Mouse (Mus musculus): ENCODE measurements at regions not wholly inside any gene's neighbourhood (a gene's known extent, or its start where the extent isn't known, plus 50 kb on each side); places are given as distances from the start of the nearest gene placed in this dataset.

DNA sequence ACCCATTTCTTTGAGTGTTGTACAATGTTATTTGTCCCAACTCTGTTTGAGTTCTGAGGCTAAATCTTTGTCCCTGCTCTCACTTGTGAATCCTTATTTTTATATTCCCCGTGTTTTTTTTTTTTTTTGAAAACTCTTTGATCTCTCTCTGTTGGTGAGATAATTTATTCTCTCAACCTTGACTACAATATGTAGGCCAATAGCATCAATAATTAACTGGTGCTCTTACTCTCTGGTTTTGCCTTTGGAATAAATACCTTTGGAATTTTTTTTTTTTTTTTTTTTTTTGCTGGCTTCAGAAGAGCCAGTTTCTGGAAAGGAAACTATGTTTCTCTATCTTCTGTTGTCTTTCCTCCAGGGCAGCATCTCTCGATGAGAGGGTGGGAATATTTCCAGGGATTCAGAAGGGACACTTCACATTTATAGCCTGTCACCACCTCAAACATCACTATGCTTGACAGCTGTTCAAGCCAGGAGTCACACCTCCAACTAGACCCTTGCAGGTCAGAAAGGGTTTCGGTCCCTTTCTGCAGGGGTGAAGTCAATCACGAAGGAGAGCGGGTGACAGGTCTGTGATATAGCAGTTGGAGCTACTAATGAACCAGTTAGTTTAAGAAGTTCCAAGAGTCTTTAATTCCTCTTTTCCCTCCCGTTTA, 330.9 kb upstream of the Fam241a start:
- H3K27me3 ChIP-seq (ENCODE audit: control insufficient read depth, insufficient read depth, low read length) = no peaks in the 10 kb centered on the region
- 65% methylated on average over 6 of the region's 6 CpGs for WGBS
- no peak overlapping the region for H3K4me3 ChIP-seq (ENCODE audit: low read depth, low read length)
- no peak overlapping the region for H3K27ac ChIP-seq (ENCODE audit: low read depth, low read length)
- no peak overlapping the region for H3K4me2 ChIP-seq (replicated peaks; ENCODE audit: low read depth, low read length)
- H3K4me1 ChIP-seq (replicated peaks; ENCODE audit: control insufficient read depth, insufficient read depth, low read length) = no peaks in the 10 kb centered on the region
- no peaks in the 10 kb centered on the region for H3K9me3 ChIP-seq (ENCODE audit: control insufficient read depth, low read length)
- DNase-seq (ENCODE audit: low spot score) (no peak), ATAC-seq (ENCODE audit: low FRiP score) (no peak)
- no peaks in the 10 kb centered on the region for H3K36me3 ChIP-seq (ENCODE audit: control insufficient read depth, insufficient read depth, low read length)
- H3K9ac ChIP-seq (ENCODE audit: low read depth, low read length) = no peak overlapping the region

DNA sequence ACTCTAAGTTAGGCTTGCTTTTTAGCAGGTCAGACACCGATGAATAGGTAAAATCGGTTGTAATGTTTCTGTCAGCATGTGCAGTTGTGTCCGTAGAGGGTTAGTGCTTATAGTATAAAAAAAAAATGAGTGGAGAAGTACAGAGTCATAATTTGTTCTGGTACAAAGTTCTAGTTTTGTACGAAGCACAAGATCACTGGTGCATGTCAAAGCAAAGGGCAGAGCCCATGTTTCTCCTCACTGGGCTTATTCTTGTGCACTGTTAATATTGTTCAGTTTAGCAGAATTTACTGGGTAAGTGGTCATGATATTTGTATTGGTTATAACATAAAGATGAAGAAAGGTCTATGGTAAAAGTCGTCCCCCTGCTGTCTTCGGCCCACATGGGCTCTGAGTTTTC, 330.4 kb upstream of the Fam241a start:
- ATAC-seq (ENCODE audit: low FRiP score) = no peak
- Histone ChIP-seq H3K27ac (ENCODE audit: low read depth, low read length) (no peak overlapping the region), H3K27me3 (ENCODE audit: control insufficient read depth, insufficient read depth, low read length) (no peaks in the 10 kb centered on the region), H3K36me3 (ENCODE audit: control insufficient read depth, insufficient read depth, low read length) (no peaks in the 10 kb centered on the region), H3K4me2 (replicated peaks; ENCODE audit: low read depth, low read length) (no peak overlapping the region), H3K4me3 (ENCODE audit: low read depth, low read length) (no peak overlapping the region), H3K4me1 (replicated peaks; ENCODE audit: control insufficient read depth, insufficient read depth, low read length) (no peaks in the 10 kb centered on the region), H3K9ac (ENCODE audit: low read depth, low read length) (no peak overlapping the region), H3K9me3 (ENCODE audit: control insufficient read depth, low read length) (no peaks in the 10 kb centered on the region)
- WGBS = 89% methylated on average over 6 of the region's 6 CpGs
- DNase-seq (ENCODE audit: low spot score) = no peak

DNA sequence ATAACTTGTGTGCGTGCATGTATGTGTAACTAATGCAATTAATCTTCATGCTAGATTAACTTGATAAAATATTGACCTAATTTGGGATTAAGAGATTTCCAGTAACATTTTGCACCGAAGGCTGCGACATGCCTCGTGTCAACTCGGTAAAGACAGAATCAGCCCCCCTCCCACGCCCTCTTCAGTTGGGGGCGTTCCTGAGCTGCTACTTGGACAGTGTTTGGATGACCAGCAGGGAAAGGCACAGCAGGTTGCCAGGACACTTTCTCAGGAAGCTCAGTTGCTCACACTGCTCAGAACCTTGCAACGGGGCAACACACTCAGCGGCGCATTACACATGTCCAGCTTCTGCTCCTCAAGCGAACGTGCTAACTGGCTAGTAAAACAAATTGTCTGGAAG, 326.2 kb upstream of the Fam241a start:
- H3K4me1 ChIP-seq (replicated peaks; ENCODE audit: control insufficient read depth, insufficient read depth, low read length) = no peaks in the 10 kb centered on the region
- H3K4me3 ChIP-seq (ENCODE audit: low read depth, low read length) = no peak overlapping the region
- peak; percentile 38 for DNase-seq (ENCODE audit: low spot score)
- no peak overlapping the region for H3K27ac ChIP-seq (ENCODE audit: low read depth, low read length)
- 22% methylated on average over 12 of the region's 12 CpGs for WGBS
- H3K9me3 ChIP-seq (ENCODE audit: control insufficient read depth, low read length) = no peaks in the 10 kb centered on the region
- ATAC-seq (ENCODE audit: low FRiP score) = 0 out of 2 replicates have a peak, but pooled peaks have one; percentile 38
- H3K4me2 ChIP-seq (replicated peaks; ENCODE audit: low read depth, low read length) = no peak overlapping the region
- H3K27me3 ChIP-seq (ENCODE audit: control insufficient read depth, insufficient read depth, low read length) = no peaks in the 10 kb centered on the region
- H3K9ac ChIP-seq (ENCODE audit: low read depth, low read length) = no peak overlapping the region
- H3K36me3 ChIP-seq (ENCODE audit: control insufficient read depth, insufficient read depth, low read length) = no peaks in the 10 kb centered on the region

DNA sequence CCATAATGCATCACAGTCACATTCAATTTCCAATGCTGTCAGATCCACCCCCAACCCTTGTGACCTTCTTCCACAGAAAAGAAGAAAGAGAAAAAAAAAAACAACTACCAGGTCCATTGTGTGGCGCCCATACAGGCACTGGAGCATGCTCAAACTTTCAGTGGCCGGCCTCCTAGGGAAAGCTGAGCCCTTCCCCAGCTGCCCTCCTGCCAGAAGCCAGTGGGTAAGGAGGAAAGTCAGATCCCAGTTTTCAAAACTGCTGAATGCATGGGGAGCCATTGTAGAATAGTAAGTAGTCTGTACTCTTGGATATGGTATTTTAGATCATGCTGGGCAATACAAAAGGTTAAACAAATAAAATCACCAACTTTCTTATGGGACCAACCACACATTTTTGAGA, 325.5 kb upstream of the Fam241a start:
- Histone ChIP-seq H3K27ac (ENCODE audit: low read depth, low read length) (no peak overlapping the region), H3K4me3 (ENCODE audit: low read depth, low read length) (no peak overlapping the region), H3K36me3 (ENCODE audit: control insufficient read depth, insufficient read depth, low read length) (no peaks in the 10 kb centered on the region), H3K9me3 (ENCODE audit: control insufficient read depth, low read length) (no peaks in the 10 kb centered on the region), H3K9ac (ENCODE audit: low read depth, low read length) (no peak overlapping the region), H3K27me3 (ENCODE audit: control insufficient read depth, insufficient read depth, low read length) (no peaks in the 10 kb centered on the region), H3K4me2 (replicated peaks; ENCODE audit: low read depth, low read length) (no peak overlapping the region), H3K4me1 (replicated peaks; ENCODE audit: control insufficient read depth, insufficient read depth, low read length) (no peaks in the 10 kb centered on the region)
- ATAC-seq (ENCODE audit: low FRiP score) = peak; percentile 69
- WGBS = 13% methylated on average over 2 of the region's 2 CpGs
- peak; percentile 39 for DNase-seq (ENCODE audit: low spot score)

DNA sequence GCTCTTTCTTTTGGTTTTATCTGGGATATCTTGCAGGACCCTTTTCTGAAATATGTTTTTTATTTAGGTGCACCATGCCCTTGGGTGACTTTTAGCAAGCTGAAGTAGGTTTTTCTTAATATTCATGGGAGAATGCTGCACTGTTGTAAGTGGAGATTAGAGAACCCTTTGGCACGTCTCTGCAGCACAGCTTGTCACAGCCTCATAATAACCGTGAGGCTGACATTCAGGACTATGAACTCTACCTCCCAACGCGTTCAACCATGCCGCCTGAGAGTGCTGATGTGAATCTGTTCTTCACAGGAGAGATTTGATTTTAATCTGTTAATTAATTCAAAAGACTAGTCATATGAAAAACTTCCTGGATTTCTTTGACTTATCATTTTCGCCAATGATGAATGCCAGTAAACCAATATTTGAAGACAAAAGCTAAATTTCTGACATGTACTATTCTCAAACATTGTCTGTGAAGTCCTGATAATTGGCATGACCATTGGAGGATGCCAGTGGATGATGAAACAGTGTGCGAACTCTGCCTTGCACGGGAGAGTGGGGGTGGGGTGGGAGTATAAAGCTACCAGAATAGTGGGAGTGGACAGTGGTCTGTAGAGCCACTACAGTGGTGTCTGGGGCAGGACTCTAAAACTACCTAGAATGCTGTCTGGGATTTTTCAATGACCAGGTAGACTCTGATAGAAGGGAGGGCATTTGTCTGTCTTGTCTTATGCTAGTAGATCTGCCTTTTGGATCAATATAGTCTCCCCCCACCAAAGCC, 324.8 kb upstream of the Fam241a start:
- ATAC-seq (ENCODE audit: low FRiP score) = peak; percentile 68
- no peak overlapping the region for H3K27ac ChIP-seq (ENCODE audit: low read depth, low read length)
- H3K4me2 ChIP-seq (replicated peaks; ENCODE audit: low read depth, low read length) = no peak overlapping the region
- no peak overlapping the region for H3K9ac ChIP-seq (ENCODE audit: low read depth, low read length)
- DNase-seq (ENCODE audit: low spot score) = peak; percentile 25
- no peaks in the 10 kb centered on the region for H3K36me3 ChIP-seq (ENCODE audit: control insufficient read depth, insufficient read depth, low read length)
- H3K4me3 ChIP-seq (ENCODE audit: low read depth, low read length) = no peak overlapping the region
- H3K27me3 ChIP-seq (ENCODE audit: control insufficient read depth, insufficient read depth, low read length) = no peaks in the 10 kb centered on the region
- no peaks in the 10 kb centered on the region for H3K4me1 ChIP-seq (replicated peaks; ENCODE audit: control insufficient read depth, insufficient read depth, low read length)
- no peaks in the 10 kb centered on the region for H3K9me3 ChIP-seq (ENCODE audit: control insufficient read depth, low read length)
- 60% methylated on average over 8 of the region's 8 CpGs for WGBS

DNA sequence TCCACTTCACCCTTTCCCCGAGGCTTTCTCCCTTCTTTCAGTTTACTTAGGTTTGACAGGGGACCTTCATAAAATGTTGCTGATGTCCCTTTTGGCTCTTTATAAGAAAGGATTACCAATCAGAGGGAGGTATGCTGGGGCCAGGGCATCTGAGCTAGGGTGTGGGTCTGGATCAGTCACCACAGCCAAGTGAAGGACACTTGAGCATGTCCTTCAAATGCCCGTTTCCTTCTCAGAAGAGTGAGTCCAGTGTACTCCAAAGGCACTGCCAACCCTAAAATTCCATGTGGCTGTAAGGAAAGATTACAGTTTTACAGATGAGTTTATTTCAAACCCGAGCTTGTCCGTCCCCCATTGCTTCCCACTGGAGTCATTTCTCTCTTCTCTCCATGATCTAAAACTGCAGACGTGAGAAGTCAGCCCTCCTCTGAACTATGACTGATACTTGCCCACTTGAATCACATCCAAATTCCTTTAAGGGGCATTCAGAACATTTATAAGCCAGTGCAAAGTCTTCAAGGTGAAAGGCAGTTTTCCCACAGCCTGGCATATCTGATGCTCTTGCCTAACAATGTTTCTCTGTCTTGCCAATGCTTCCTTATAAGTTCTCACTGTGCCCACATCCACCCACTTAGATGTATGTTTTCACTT, 321.8 kb upstream of the Fam241a start:
- Histone ChIP-seq H3K9ac (ENCODE audit: low read depth, low read length) (no peak overlapping the region), H3K27me3 (ENCODE audit: control insufficient read depth, insufficient read depth, low read length) (no peaks in the 10 kb centered on the region), H3K27ac (ENCODE audit: low read depth, low read length) (no peak overlapping the region), H3K4me2 (replicated peaks; ENCODE audit: low read depth, low read length) (no peak overlapping the region), H3K36me3 (ENCODE audit: control insufficient read depth, insufficient read depth, low read length) (no peaks in the 10 kb centered on the region), H3K4me1 (replicated peaks; ENCODE audit: control insufficient read depth, insufficient read depth, low read length) (no peaks in the 10 kb centered on the region), H3K9me3 (ENCODE audit: control insufficient read depth, low read length) (no peaks in the 10 kb centered on the region), H3K4me3 (ENCODE audit: low read depth, low read length) (no peak overlapping the region)
- 87% methylated on average over 5 of the region's 5 CpGs for WGBS
- no peak for ATAC-seq (ENCODE audit: low FRiP score)
- no peak for DNase-seq (ENCODE audit: low spot score)

DNA sequence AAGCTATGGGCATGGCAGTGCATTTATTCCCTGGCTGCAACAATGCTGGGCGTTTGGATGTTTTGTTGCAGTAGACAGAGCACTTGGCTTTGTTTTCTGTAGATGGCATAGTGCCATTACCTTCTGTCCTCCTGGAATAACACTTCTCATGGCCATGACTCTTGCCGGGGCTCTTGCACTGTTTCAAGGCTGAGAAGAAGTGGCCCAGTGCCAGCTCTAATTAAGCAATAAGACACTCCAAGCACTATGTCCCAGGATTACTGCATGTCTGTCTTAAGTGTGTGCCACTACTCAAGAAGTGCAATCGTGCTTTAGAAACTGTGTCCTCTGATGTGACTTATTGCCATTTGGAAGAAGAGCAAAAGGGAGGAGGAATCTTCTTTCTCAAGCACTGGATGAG, 316.1 kb upstream of the Fam241a start:
- no peak overlapping the region for H3K4me3 ChIP-seq (ENCODE audit: low read depth, low read length)
- 78% methylated on average over 3 of the region's 3 CpGs for WGBS
- no peaks in the 10 kb centered on the region for H3K27me3 ChIP-seq (ENCODE audit: control insufficient read depth, insufficient read depth, low read length)
- no peaks in the 10 kb centered on the region for H3K36me3 ChIP-seq (ENCODE audit: control insufficient read depth, insufficient read depth, low read length)
- DNase-seq (ENCODE audit: low spot score) (no peak), ATAC-seq (ENCODE audit: low FRiP score) (no peak)
- no peak overlapping the region for H3K9ac ChIP-seq (ENCODE audit: low read depth, low read length)
- no peak overlapping the region for H3K27ac ChIP-seq (ENCODE audit: low read depth, low read length)
- H3K4me2 ChIP-seq (replicated peaks; ENCODE audit: low read depth, low read length) = no peak overlapping the region
- H3K9me3 ChIP-seq (ENCODE audit: control insufficient read depth, low read length) = no peaks in the 10 kb centered on the region
- H3K4me1 ChIP-seq (replicated peaks; ENCODE audit: control insufficient read depth, insufficient read depth, low read length) = no peaks in the 10 kb centered on the region

DNA sequence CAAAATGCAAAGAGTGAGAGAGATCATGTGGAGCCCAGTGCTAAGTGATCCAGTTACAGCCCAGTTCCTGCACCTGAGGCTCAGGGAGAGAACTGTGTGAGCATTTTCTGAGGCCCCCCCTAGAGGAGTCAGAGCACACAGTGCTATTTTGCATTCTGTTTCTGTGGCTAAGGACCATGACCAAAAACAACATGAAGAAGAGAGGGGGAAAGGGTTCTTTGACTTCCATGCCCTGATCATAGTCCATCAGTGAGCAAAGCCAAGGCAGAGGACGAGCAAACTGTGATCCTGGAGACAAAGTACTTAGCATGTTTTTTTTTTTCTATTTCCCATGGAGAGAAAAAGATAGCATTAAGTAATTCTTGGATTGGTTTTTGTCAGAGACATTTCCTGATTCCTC, 314.5 kb upstream of the Fam241a start:
- Histone ChIP-seq H3K4me1 (replicated peaks; ENCODE audit: control insufficient read depth, insufficient read depth, low read length) (no peaks in the 10 kb centered on the region), H3K36me3 (ENCODE audit: control insufficient read depth, insufficient read depth, low read length) (no peaks in the 10 kb centered on the region), H3K27ac (ENCODE audit: low read depth, low read length) (no peak overlapping the region), H3K4me3 (ENCODE audit: low read depth, low read length) (no peak overlapping the region), H3K27me3 (ENCODE audit: control insufficient read depth, insufficient read depth, low read length) (no peaks in the 10 kb centered on the region), H3K9ac (ENCODE audit: low read depth, low read length) (no peak overlapping the region), H3K9me3 (ENCODE audit: control insufficient read depth, low read length) (no peaks in the 10 kb centered on the region), H3K4me2 (replicated peaks; ENCODE audit: low read depth, low read length) (no peak overlapping the region)
- WGBS = 58% methylated on average over 1 of the region's 1 CpGs
- ATAC-seq (ENCODE audit: low FRiP score) (no peak), DNase-seq (ENCODE audit: low spot score) (no peak)

DNA sequence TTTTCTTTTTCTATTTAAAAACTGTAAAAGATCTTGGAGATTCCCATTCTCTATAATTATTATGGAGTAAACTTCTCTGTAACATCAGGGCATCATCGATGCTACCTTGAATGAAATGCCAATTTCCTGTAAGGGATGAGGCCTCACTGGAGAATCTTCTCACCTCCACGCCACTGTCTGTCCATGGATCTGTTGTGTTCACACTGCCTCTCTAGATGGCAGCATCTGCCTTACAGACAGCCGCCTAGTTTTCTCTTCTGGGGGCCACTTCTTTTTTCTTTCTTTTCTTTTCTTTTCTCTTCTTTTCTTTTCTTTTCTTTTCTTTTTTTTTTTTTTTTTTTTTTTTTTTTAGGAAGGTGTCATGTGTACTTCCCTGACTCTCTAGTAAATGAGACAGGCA, 310.8 kb upstream of the Fam241a start:
- Histone ChIP-seq H3K4me2 (replicated peaks; ENCODE audit: low read depth, low read length) (no peak overlapping the region), H3K27me3 (ENCODE audit: control insufficient read depth, insufficient read depth, low read length) (no peaks in the 10 kb centered on the region), H3K4me3 (ENCODE audit: low read depth, low read length) (no peak overlapping the region), H3K9ac (ENCODE audit: low read depth, low read length) (no peak overlapping the region), H3K36me3 (ENCODE audit: control insufficient read depth, insufficient read depth, low read length) (no peaks in the 10 kb centered on the region), H3K27ac (ENCODE audit: low read depth, low read length) (no peak overlapping the region), H3K4me1 (replicated peaks; ENCODE audit: control insufficient read depth, insufficient read depth, low read length) (no peaks in the 10 kb centered on the region), H3K9me3 (ENCODE audit: control insufficient read depth, low read length) (no peaks in the 10 kb centered on the region)
- ATAC-seq (ENCODE audit: low FRiP score) = no peak
- 53% methylated on average over 3 of the region's 3 CpGs for WGBS
- no peak for DNase-seq (ENCODE audit: low spot score)

Measured in hindbrain, embryonic 11.5 days (tissue).